Mouse (Mus musculus) ES-Bruce4 (cell line): ENCODE data around the gene Rims4.

Source experiments
- CTCF ChIP-seq: IDR thresholded peaks from one replicate; pipeline ENCODE4 v1.8.1; 2011; ENCODE audit warnings: low read depth, low read length
- EP300 ChIP-seq: IDR thresholded peaks from 2 replicates; pipeline ENCODE4 v1.6.1; 2011; ENCODE audit warnings: low read depth, low read length; ENCODE audit not compliant: insufficient read depth
- POLR2A ChIP-seq: IDR thresholded peaks from one replicate; pipeline ENCODE4 v1.8.1; 2011; ENCODE audit warnings: low read length; ENCODE audit not compliant: insufficient read depth

DNA sequence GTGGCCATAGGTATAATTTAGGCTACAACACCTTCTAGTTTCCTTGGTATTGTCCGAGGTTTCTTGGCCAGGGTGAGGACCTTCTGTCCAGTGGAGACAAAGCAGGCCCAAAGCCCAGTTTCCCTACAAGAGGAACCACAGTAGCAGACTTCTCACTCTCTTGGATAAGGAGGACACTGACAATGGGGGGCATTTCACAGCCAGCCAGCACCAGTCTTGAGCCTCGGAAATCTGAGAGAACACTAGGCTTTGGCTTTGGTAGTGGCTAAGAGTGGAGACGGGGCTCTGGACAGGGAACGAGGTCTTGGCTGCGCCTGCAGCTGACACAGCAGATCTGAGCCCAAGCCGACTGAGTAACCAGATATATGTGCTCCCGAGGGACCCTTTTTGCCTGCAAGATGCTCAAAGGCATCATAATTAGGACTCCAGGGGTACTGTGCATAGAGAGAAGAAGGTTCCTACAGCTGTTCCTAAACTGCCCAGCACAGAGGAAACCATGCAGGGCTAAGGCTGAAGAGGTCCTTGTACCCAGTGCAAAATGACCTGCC, 20.4 kb downstream of the Rims4 start:
- TF ChIP-seq EP300 = no peak
- no peak for TF ChIP-seq CTCF
- TF ChIP-seq POLR2A = no peak
